Mouse (Mus musculus): ENCODE measurements around the gene Igfbp5.

Igfbp5 gene

GRCm38 (mm10) chr1:72869275-72869674, 5.4 kb downstream of the Igfbp5 start:
- no peak for DNase-seq (ENCODE audit: inconsistent ontology term)

GRCm38 (mm10) chr1:72868429-72869215, 6.1 kb downstream of the Igfbp5 start:
- DNase-seq (ENCODE audit: inconsistent ontology term): no peak

GRCm38 (mm10) chr1:72867346-72867745, 7.3 kb downstream of the Igfbp5 start:
- no peak for DNase-seq (ENCODE audit: inconsistent ontology term)

- no peak for DNase-seq (ENCODE audit: inconsistent ontology term)
Observed at GRCm38 (mm10) chr1:72866417-72866816, 8.3 kb downstream of the Igfbp5 start.

- no peak for DNase-seq (ENCODE audit: inconsistent ontology term)
Observed at GRCm38 (mm10) chr1:72865900-72866299, 8.8 kb downstream of the Igfbp5 start.

- DNase-seq (ENCODE audit: inconsistent ontology term): no peak
Observed at GRCm38 (mm10) chr1:72864272-72864671, 10.4 kb downstream of the Igfbp5 start.

GRCm38 (mm10) chr1:72863692-72864091, 11.0 kb downstream of the Igfbp5 start:
- no peak for DNase-seq (ENCODE audit: inconsistent ontology term)

- no peak for DNase-seq (ENCODE audit: inconsistent ontology term)
Observed at GRCm38 (mm10) chr1:72862248-72862647, 12.4 kb downstream of the Igfbp5 start.

- DNase-seq (ENCODE audit: inconsistent ontology term): no peak
Observed at GRCm38 (mm10) chr1:72861702-72862101, 13.0 kb downstream of the Igfbp5 start.

GRCm38 (mm10) chr1:72860502-72860901, 14.2 kb downstream of the Igfbp5 start:
- DNase-seq (ENCODE audit: inconsistent ontology term): no peak

- DNase-seq (ENCODE audit: inconsistent ontology term): no peak
Observed at GRCm38 (mm10) chr1:72859963-72860362, 14.7 kb downstream of the Igfbp5 start.

GRCm38 (mm10) chr1:72858874-72859273, 15.8 kb downstream of the Igfbp5 start:
- no peak for DNase-seq (ENCODE audit: inconsistent ontology term)

GRCm38 (mm10) chr1:72858286-72858685, 16.4 kb downstream of the Igfbp5 start:
- no peak for DNase-seq (ENCODE audit: inconsistent ontology term)

GRCm38 (mm10) chr1:72857631-72858030, 17.1 kb downstream of the Igfbp5 start:
- DNase-seq (ENCODE audit: inconsistent ontology term): no peak

- no peak for DNase-seq (ENCODE audit: inconsistent ontology term)
Observed at GRCm38 (mm10) chr1:72857142-72857541, 17.5 kb downstream of the Igfbp5 start.

- DNase-seq (ENCODE audit: inconsistent ontology term): no peak
Observed at GRCm38 (mm10) chr1:72856209-72856909, 18.3 kb downstream of the Igfbp5 start.

GRCm38 (mm10) chr1:72855729-72856128, 19.0 kb downstream of the Igfbp5 start:
- DNase-seq (ENCODE audit: inconsistent ontology term): no peak

GRCm38 (mm10) chr1:72854337-72855237, 20.1 kb downstream of the Igfbp5 start:
- peak; percentile 79 for DNase-seq (ENCODE audit: inconsistent ontology term)

GRCm38 (mm10) chr1:72853759-72854158, 20.9 kb downstream of the Igfbp5 start:
- no peak for DNase-seq (ENCODE audit: inconsistent ontology term)

- peak; percentile 17 for DNase-seq (ENCODE audit: inconsistent ontology term)
Observed at GRCm38 (mm10) chr1:72849037-72849436, 25.6 kb downstream of the Igfbp5 start.

- DNase-seq (ENCODE audit: inconsistent ontology term): peak; percentile 6
Observed at GRCm38 (mm10) chr1:72847849-72848380, 26.8 kb downstream of the Igfbp5 start.

- DNase-seq (ENCODE audit: inconsistent ontology term): no peak
Observed at GRCm38 (mm10) chr1:72844675-72845074, 30.0 kb downstream of the Igfbp5 start.

Measured in Muller cell, postnatal 12 days (primary cell).